Mouse (Mus musculus): ENCODE results near the gene Sgms1. TPM values are rescaled to one million over a fixed set of nuclear protein-coding genes. Genes with fewer than 3 reads are reported as not detected.

The Sgms1 gene
- polyA plus RNA-seq, 1 experiment = 5.3 TPM

DNA sequence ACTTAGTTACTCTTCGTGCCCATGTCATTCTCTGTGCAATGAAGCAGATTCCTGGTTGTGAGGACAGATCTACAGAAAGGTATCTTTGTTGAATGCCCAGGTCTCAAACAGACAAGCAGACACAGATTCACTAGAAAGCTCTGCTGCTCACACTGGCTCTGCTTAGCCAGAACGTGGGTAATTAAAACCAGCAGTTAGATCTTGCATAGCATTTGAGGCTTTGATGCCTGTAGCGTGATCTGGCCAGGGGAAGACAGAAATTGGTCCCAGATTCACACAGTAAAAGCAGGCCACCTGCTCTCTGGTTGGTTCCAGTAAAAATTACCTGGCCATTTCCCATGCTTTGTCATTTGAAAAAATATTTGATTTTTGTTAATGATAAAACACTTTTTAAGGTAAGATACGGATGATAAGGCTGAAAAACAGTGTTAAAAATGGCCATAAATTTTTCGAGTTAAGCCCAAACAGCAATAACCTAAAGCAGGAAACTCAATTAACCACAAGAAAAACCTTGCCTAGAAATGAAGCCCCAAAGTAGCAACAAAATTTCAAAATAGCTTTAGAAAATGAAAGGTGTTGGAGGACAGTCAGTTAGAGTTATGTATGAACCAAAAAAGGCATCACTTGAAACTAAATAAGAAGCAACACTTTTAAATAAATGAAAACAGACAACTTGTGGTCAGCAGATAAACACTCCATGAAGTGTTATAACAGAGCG lies 154.6 kb downstream of the Sgms1 start:
- H3ac ChIP-seq (ENCODE audit: control insufficient read depth, insufficient read length, low read depth) = no peak overlapping the region
- no peak for TF ChIP-seq CEBPB (IDR thresholded peaks at IDR 0.05; ENCODE audit: low read depth)
- no peak for TF ChIP-seq FOSL1 (IDR thresholded peaks at IDR 0.05; ENCODE audit: insufficient read depth, low read length, poor library complexity, severe bottlenecking)
- TF ChIP-seq MYOD1 (IDR thresholded peaks at IDR 0.05; ENCODE audit: control insufficient read depth, insufficient read length, low read depth) = no peak
- no peak for TF ChIP-seq MYOG (IDR thresholded peaks at IDR 0.05; ENCODE audit: control insufficient read depth, extremely low read depth, insufficient read length)
- TF ChIP-seq CTCF (IDR thresholded peaks at IDR 0.05; ENCODE audit: control insufficient read depth, insufficient read depth, insufficient read length) = no peak
- TF ChIP-seq USF1 (IDR thresholded peaks at IDR 0.05; ENCODE audit: low read depth) = no peak
- TF ChIP-seq MAX (IDR thresholded peaks at IDR 0.05) = no peak
- H3K79me3 ChIP-seq (ENCODE audit: low read depth) = no peaks in the 10 kb centered on the region
- H3K79me2 ChIP-seq (ENCODE audit: control insufficient read depth, insufficient read depth) = no peaks in the 10 kb centered on the region
- no peaks in the 10 kb centered on the region for H3K27me3 ChIP-seq (ENCODE audit: control insufficient read depth, insufficient read depth, insufficient read length)
- no peak overlapping the region for H3K4me3 ChIP-seq (ENCODE audit: insufficient read depth, poor library complexity, severe bottlenecking)
- no peaks in the 10 kb centered on the region for H3K36me3 ChIP-seq (ENCODE audit: control insufficient read depth, insufficient read depth)

- Histone ChIP-seq H3K36me3 (ENCODE audit: control insufficient read depth, insufficient read depth) (no peaks in the 10 kb centered on the region), H3K4me3 (ENCODE audit: insufficient read depth, poor library complexity, severe bottlenecking) (no peak overlapping the region), H3K79me2 (ENCODE audit: control insufficient read depth, insufficient read depth) (no peaks in the 10 kb centered on the region), H3K79me3 (ENCODE audit: low read depth) (no peaks in the 10 kb centered on the region), H3K27me3 (ENCODE audit: control insufficient read depth, insufficient read depth, insufficient read length) (no peaks in the 10 kb centered on the region), H3ac (ENCODE audit: control insufficient read depth, insufficient read length, low read depth) (no peak overlapping the region)
- TF ChIP-seq FOSL1 (IDR thresholded peaks at IDR 0.05; ENCODE audit: insufficient read depth, low read length, poor library complexity, severe bottlenecking) (no peak), USF1 (IDR thresholded peaks at IDR 0.05; ENCODE audit: low read depth) (no peak), MAX (IDR thresholded peaks at IDR 0.05) (no peak), CTCF (IDR thresholded peaks at IDR 0.05; ENCODE audit: control insufficient read depth, insufficient read depth, insufficient read length) (no peak), CEBPB (IDR thresholded peaks at IDR 0.05; ENCODE audit: low read depth) (no peak), MYOG (IDR thresholded peaks at IDR 0.05; ENCODE audit: control insufficient read depth, extremely low read depth, insufficient read length) (no peak), MYOD1 (IDR thresholded peaks at IDR 0.05; ENCODE audit: control insufficient read depth, insufficient read length, low read depth) (no peak)
Measured at GRCm38 (mm10) chr19:32231292-32231691, 158.2 kb downstream of the Sgms1 start.

DNA sequence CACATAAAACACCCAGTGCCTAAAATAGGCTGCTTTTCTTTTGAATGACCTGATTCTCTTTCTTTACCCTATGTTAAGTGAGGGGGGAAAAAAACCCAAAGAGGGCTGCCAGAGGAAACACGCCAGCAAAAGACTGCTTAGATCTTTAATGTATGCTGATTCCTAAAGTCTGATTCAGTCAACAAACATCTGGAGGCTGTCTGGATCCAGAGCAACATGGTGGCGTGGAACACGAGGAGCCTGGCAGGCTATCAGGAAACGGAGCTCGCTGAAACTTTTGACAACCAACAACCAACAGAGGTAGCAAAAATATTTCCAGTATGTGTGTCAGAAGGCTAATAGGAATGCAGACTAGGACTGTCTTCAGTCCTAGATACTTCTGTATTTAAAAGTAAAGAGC lies 158.7 kb downstream of the Sgms1 start:
- Histone ChIP-seq H3K27me3 (ENCODE audit: control insufficient read depth, insufficient read depth, insufficient read length) (no peaks in the 10 kb centered on the region), H3K36me3 (ENCODE audit: control insufficient read depth, insufficient read depth) (no peaks in the 10 kb centered on the region), H3ac (ENCODE audit: control insufficient read depth, insufficient read length, low read depth) (no peak overlapping the region), H3K79me3 (ENCODE audit: low read depth) (no peaks in the 10 kb centered on the region), H3K4me3 (ENCODE audit: insufficient read depth, poor library complexity, severe bottlenecking) (no peak overlapping the region), H3K79me2 (ENCODE audit: control insufficient read depth, insufficient read depth) (no peaks in the 10 kb centered on the region)
- TF ChIP-seq FOSL1 (IDR thresholded peaks at IDR 0.05; ENCODE audit: insufficient read depth, low read length, poor library complexity, severe bottlenecking) (no peak), CEBPB (IDR thresholded peaks at IDR 0.05; ENCODE audit: low read depth) (no peak), MAX (IDR thresholded peaks at IDR 0.05) (no peak), USF1 (IDR thresholded peaks at IDR 0.05; ENCODE audit: low read depth) (no peak), MYOD1 (IDR thresholded peaks at IDR 0.05; ENCODE audit: control insufficient read depth, insufficient read length, low read depth) (no peak), MYOG (IDR thresholded peaks at IDR 0.05; ENCODE audit: control insufficient read depth, extremely low read depth, insufficient read length) (no peak), CTCF (IDR thresholded peaks at IDR 0.05; ENCODE audit: control insufficient read depth, insufficient read depth, insufficient read length) (no peak)

DNA sequence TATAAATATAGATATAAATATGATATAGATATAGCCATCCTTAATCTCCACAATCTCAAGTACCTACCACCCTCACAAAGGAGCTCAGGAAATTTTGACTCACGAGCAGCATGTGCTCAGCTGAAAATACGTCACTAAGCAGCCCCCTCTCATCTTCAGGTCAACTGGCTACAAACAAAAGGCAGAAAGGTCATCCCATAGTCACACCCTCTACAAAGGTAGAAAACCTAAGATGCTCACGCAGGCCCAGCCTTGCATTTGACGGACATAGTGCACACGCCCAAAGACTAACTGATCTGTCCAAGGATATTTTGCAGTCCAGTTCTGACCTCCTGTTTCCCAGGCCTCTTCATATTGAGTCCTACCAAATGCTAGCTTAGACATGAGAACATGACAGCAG lies 159.2 kb downstream of the Sgms1 start:
- H3K79me3 ChIP-seq (ENCODE audit: low read depth) = no peaks in the 10 kb centered on the region
- no peak for TF ChIP-seq MAX (IDR thresholded peaks at IDR 0.05)
- H3K27me3 ChIP-seq (ENCODE audit: control insufficient read depth, insufficient read depth, insufficient read length) = no peaks in the 10 kb centered on the region
- H3K79me2 ChIP-seq (ENCODE audit: control insufficient read depth, insufficient read depth) = no peaks in the 10 kb centered on the region
- H3K36me3 ChIP-seq (ENCODE audit: control insufficient read depth, insufficient read depth) = no peaks in the 10 kb centered on the region
- H3K4me3 ChIP-seq (ENCODE audit: insufficient read depth, poor library complexity, severe bottlenecking) = no peak overlapping the region
- H3ac ChIP-seq (ENCODE audit: control insufficient read depth, insufficient read length, low read depth) = no peak overlapping the region

DNA sequence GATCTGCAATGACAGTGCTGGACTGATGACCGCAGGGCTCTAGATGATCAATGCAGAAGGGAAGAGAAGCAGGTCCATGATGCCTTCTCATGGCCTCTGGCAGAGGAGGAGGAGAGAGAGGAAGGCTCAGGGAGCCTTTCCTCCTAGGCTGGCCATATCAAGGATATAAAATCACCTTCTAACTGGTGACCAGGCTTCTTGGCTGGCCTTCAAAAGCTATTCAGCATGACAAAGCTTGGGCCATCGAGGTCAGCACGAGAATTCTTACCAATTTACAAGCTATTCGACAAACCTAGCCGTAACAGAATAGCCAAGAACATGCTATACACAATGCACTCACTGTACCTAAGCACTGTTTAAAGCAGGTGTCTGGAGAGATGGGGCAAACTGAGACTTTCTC lies 159.7 kb downstream of the Sgms1 start:
- TF ChIP-seq MYOG (IDR thresholded peaks at IDR 0.05; ENCODE audit: control insufficient read depth, extremely low read depth, insufficient read length) = no peak
- no peak for TF ChIP-seq CEBPB (IDR thresholded peaks at IDR 0.05; ENCODE audit: low read depth)
- no peak for TF ChIP-seq USF1 (IDR thresholded peaks at IDR 0.05; ENCODE audit: low read depth)
- TF ChIP-seq CTCF (IDR thresholded peaks at IDR 0.05; ENCODE audit: control insufficient read depth, insufficient read depth, insufficient read length) = no peak
- TF ChIP-seq MAX (IDR thresholded peaks at IDR 0.05) = no peak
- Histone ChIP-seq H3K36me3 (ENCODE audit: control insufficient read depth, insufficient read depth) (no peaks in the 10 kb centered on the region), H3K4me3 (ENCODE audit: insufficient read depth, poor library complexity, severe bottlenecking) (no peak overlapping the region), H3ac (ENCODE audit: control insufficient read depth, insufficient read length, low read depth) (no peak overlapping the region), H3K27me3 (ENCODE audit: control insufficient read depth, insufficient read depth, insufficient read length) (no peaks in the 10 kb centered on the region), H3K79me2 (ENCODE audit: control insufficient read depth, insufficient read depth) (no peaks in the 10 kb centered on the region), H3K79me3 (ENCODE audit: low read depth) (no peaks in the 10 kb centered on the region)

GRCm38 (mm10) chr19:32227175-32227574 lies 162.3 kb downstream of the Sgms1 start:
- H3K79me2 ChIP-seq (ENCODE audit: control insufficient read depth, insufficient read depth) = no peaks in the 10 kb centered on the region
- TF ChIP-seq MAX (IDR thresholded peaks at IDR 0.05) = no peak
- no peak for TF ChIP-seq MYOD1 (IDR thresholded peaks at IDR 0.05; ENCODE audit: control insufficient read depth, insufficient read length, low read depth)
- TF ChIP-seq CTCF (IDR thresholded peaks at IDR 0.05; ENCODE audit: control insufficient read depth, insufficient read depth, insufficient read length) = no peak
- no peak for TF ChIP-seq CEBPB (IDR thresholded peaks at IDR 0.05; ENCODE audit: low read depth)
- no peak for TF ChIP-seq MYOG (IDR thresholded peaks at IDR 0.05; ENCODE audit: control insufficient read depth, extremely low read depth, insufficient read length)
- TF ChIP-seq USF1 (IDR thresholded peaks at IDR 0.05; ENCODE audit: low read depth) = no peak
- no peak for TF ChIP-seq FOSL1 (IDR thresholded peaks at IDR 0.05; ENCODE audit: insufficient read depth, low read length, poor library complexity, severe bottlenecking)
- H3K27me3 ChIP-seq (ENCODE audit: control insufficient read depth, insufficient read depth, insufficient read length) = no peaks in the 10 kb centered on the region
- no peaks in the 10 kb centered on the region for H3K79me3 ChIP-seq (ENCODE audit: low read depth)
- no peak overlapping the region for H3ac ChIP-seq (ENCODE audit: control insufficient read depth, insufficient read length, low read depth)
- no peak overlapping the region for H3K4me3 ChIP-seq (ENCODE audit: insufficient read depth, poor library complexity, severe bottlenecking)
- H3K36me3 ChIP-seq (ENCODE audit: control insufficient read depth, insufficient read depth) = peaks cover 3% of the 10 kb centered on the region

All from C2C12 (cell line).